Mouse (Mus musculus) heart, adult 10 weeks (tissue): ENCODE measurements around the gene Rad52. TPM values are rescaled to one million over a fixed set of nuclear protein-coding genes. Genes with fewer than 3 reads are reported as not detected.

Source experiments
- polyA plus RNA-seq: library from polyadenylated mRNA; stranded (reverse); fragments of 350-450 nt; fragmentation: Illumina TruSeq; extraction: RNeasy Lipid Tissue Mini Kit (QIAGEN cat#74804); gene quantifications from one replicate; pipeline ENCODE4 v1.2.3, GENCODE M21; 2014; ENCODE audit warnings: low read depth, low replicate concordance

Gene Rad52
- polyA plus RNA-seq: 11.5 TPM

GRCm38 (mm10) chr6:119902204-119903080 is at the start of gene Rad52:
Rad52 (plus strand) TSS chr6:119902698.

Other genes starting within 250 kb of the Rad52 start
- 24.8 TPM for gene Erc1, start 54.5 kb upstream of the Rad52 start, polyA plus RNA-seq
- 344 TPM for gene Wnk1, start 136.0 kb downstream of the Rad52 start, polyA plus RNA-seq
- gene Ninj2, start 190.7 kb downstream of the Rad52 start, polyA plus RNA-seq: not detected